Mouse (Mus musculus): ENCODE results near the gene Tas2r143. TPM values are rescaled to one million over a fixed set of nuclear protein-coding genes. Genes with fewer than 3 reads are reported as not detected.
A peak's percentile ranks its signal among the peaks of the same experiment; 100 is the strongest.

Tas2r143 gene
- polyA plus RNA-seq, 1 experiment from 2014 or later, result not detected

DNA sequence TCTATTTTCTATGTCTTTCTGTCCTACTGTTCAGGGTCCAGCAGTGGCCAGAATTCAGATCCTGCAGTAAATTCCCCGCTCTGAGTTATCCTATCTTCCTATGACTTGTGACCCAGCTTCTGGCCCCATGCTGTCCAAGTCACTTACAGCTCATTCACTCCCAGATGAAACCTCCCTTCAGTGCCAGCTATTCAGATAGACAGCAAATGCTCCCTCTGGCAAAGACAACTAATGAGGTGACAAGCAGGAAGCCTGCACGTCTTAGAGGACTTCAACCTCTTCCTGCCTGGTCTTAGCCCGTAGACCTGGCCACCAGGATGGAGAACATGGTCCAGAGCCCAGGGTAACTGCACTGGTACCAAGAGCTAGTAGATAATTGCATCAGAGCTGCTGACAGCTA, 37.1 kb upstream of the Tas2r143 start:
- WGBS, result 43% methylated on average over 3 of the region's 3 CpGs
- no peaks in the 10 kb centered on the region for H3K4me1 ChIP-seq (ENCODE audit: control insufficient read depth, insufficient read depth, low read length)
- no peak overlapping the region for H3K27ac ChIP-seq (ENCODE audit: low read depth, low read length)
- H3K36me3 ChIP-seq (ENCODE audit: control insufficient read depth, insufficient read depth, low read length), result peaks cover 33% of the 10 kb centered on the region
- no peak overlapping the region for H3K4me2 ChIP-seq (replicated peaks; ENCODE audit: low read depth, low read length)
- H3K9ac ChIP-seq (ENCODE audit: low read depth, low read length), result no peak overlapping the region
- no peaks in the 10 kb centered on the region for H3K27me3 ChIP-seq (ENCODE audit: control insufficient read depth, insufficient read depth, low read length)
- no peak for ATAC-seq (ENCODE audit: low FRiP score, low TSS enrichment)
- no peak overlapping the region for H3K4me3 ChIP-seq (ENCODE audit: low read length)
- H3K9me3 ChIP-seq (ENCODE audit: control insufficient read depth, low read length), result no peaks in the 10 kb centered on the region

GRCm38 (mm10) chr6:42364066-42364465, 36.0 kb upstream of the Tas2r143 start:
- Histone ChIP-seq H3K9ac (ENCODE audit: low read depth, low read length) (no peak overlapping the region), H3K4me2 (replicated peaks; ENCODE audit: low read depth, low read length) (no peak overlapping the region), H3K9me3 (ENCODE audit: control insufficient read depth, low read length) (no peaks in the 10 kb centered on the region), H3K27me3 (ENCODE audit: control insufficient read depth, insufficient read depth, low read length) (no peaks in the 10 kb centered on the region), H3K4me1 (ENCODE audit: control insufficient read depth, insufficient read depth, low read length) (no peaks in the 10 kb centered on the region), H3K36me3 (ENCODE audit: control insufficient read depth, insufficient read depth, low read length) (peaks cover 23% of the 10 kb centered on the region), H3K4me3 (ENCODE audit: low read length) (no peak overlapping the region), H3K27ac (ENCODE audit: low read depth, low read length) (no peak overlapping the region)
- ATAC-seq (ENCODE audit: low FRiP score, low TSS enrichment), result no peak
- WGBS, result 91% methylated on average over 4 of the region's 4 CpGs

- Histone ChIP-seq H3K9me3 (ENCODE audit: control insufficient read depth, low read length) (no peaks in the 10 kb centered on the region), H3K27me3 (ENCODE audit: control insufficient read depth, insufficient read depth, low read length) (no peaks in the 10 kb centered on the region), H3K4me3 (ENCODE audit: low read length) (no peak overlapping the region), H3K4me1 (ENCODE audit: control insufficient read depth, insufficient read depth, low read length) (no peaks in the 10 kb centered on the region), H3K9ac (ENCODE audit: low read depth, low read length) (no peak overlapping the region), H3K27ac (ENCODE audit: low read depth, low read length) (no peak overlapping the region), H3K4me2 (replicated peaks; ENCODE audit: low read depth, low read length) (no peak overlapping the region), H3K36me3 (ENCODE audit: control insufficient read depth, insufficient read depth, low read length) (peaks cover 17% of the 10 kb centered on the region)
- no peak for ATAC-seq (ENCODE audit: low FRiP score, low TSS enrichment)
- WGBS, result 83% methylated on average over 15 of the region's 15 CpGs
Measured at GRCm38 (mm10) chr6:42364607-42365006, 35.4 kb upstream of the Tas2r143 start.

GRCm38 (mm10) chr6:42365215-42365614, 34.8 kb upstream of the Tas2r143 start:
- no peaks in the 10 kb centered on the region for H3K9me3 ChIP-seq (ENCODE audit: control insufficient read depth, low read length)
- no peaks in the 10 kb centered on the region for H3K27me3 ChIP-seq (ENCODE audit: control insufficient read depth, insufficient read depth, low read length)
- no peak for ATAC-seq (ENCODE audit: low FRiP score, low TSS enrichment)
- H3K4me2 ChIP-seq (replicated peaks; ENCODE audit: low read depth, low read length), result no peak overlapping the region
- H3K4me3 ChIP-seq (ENCODE audit: low read length), result no peak overlapping the region
- no peaks in the 10 kb centered on the region for H3K4me1 ChIP-seq (ENCODE audit: control insufficient read depth, insufficient read depth, low read length)
- H3K36me3 ChIP-seq (ENCODE audit: control insufficient read depth, insufficient read depth, low read length), result peaks cover 11% of the 10 kb centered on the region; the same call in 1 of the 2 replicates
- no peak overlapping the region for H3K27ac ChIP-seq (ENCODE audit: low read depth, low read length)
- H3K9ac ChIP-seq (ENCODE audit: low read depth, low read length), result no peak overlapping the region
- WGBS, result 91% methylated on average over 6 of the region's 6 CpGs

DNA sequence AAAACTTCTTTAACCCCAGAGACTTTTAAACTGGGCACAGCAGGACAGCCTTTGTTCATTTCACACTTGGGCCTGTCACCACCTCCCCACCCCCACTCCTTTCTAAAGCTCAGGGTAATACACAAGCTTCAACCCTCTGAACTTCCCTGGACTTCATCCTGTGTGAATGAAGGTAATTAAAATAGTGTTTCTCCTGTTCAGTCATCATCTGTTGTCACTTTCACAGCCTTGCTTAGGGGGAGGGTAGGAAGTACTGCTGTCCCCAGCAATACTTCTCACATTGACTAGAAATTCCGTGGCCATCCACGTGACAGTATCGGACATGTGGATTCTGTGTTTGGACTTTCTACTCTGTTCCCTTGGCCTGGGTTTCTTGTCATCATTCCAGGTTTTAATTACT, 30.2 kb upstream of the Tas2r143 start:
- H3K36me3 ChIP-seq (ENCODE audit: control insufficient read depth, insufficient read depth, low read length), result no peaks in the 10 kb centered on the region
- no peaks in the 10 kb centered on the region for H3K9me3 ChIP-seq (ENCODE audit: control insufficient read depth, low read length)
- H3K4me3 ChIP-seq (ENCODE audit: low read length), result no peak overlapping the region
- 22% methylated on average over 3 of the region's 3 CpGs for WGBS
- ATAC-seq (ENCODE audit: low FRiP score, low TSS enrichment), result no peak
- no peaks in the 10 kb centered on the region for H3K27me3 ChIP-seq (ENCODE audit: control insufficient read depth, insufficient read depth, low read length)
- no peak overlapping the region for H3K9ac ChIP-seq (ENCODE audit: low read depth, low read length)
- no peak overlapping the region for H3K4me2 ChIP-seq (replicated peaks; ENCODE audit: low read depth, low read length)
- peaks cover 14% of the 10 kb centered on the region for H3K4me1 ChIP-seq (ENCODE audit: control insufficient read depth, insufficient read depth, low read length)
- H3K27ac ChIP-seq (ENCODE audit: low read depth, low read length), result no peak overlapping the region

GRCm38 (mm10) chr6:42370630-42371363, 29.2 kb upstream of the Tas2r143 start:
- no peak for ATAC-seq (ENCODE audit: low FRiP score, low TSS enrichment)
- no peak overlapping the region for H3K27ac ChIP-seq (ENCODE audit: low read depth, low read length)
- H3K27me3 ChIP-seq (ENCODE audit: control insufficient read depth, insufficient read depth, low read length), result no peaks in the 10 kb centered on the region
- no peaks in the 10 kb centered on the region for H3K36me3 ChIP-seq (ENCODE audit: control insufficient read depth, insufficient read depth, low read length)
- WGBS, result 36% methylated on average over 4 of the region's 4 CpGs
- peaks cover 14% of the 10 kb centered on the region for H3K4me1 ChIP-seq (ENCODE audit: control insufficient read depth, insufficient read depth, low read length)
- H3K9me3 ChIP-seq (ENCODE audit: control insufficient read depth, low read length), result no peaks in the 10 kb centered on the region
- H3K4me3 ChIP-seq (ENCODE audit: low read length), result no peak overlapping the region
- H3K4me2 ChIP-seq (replicated peaks; ENCODE audit: low read depth, low read length), result no peak overlapping the region
- H3K9ac ChIP-seq (ENCODE audit: low read depth, low read length), result no peak overlapping the region

- ATAC-seq (ENCODE audit: low FRiP score, low TSS enrichment), result no peak
- H3K9ac ChIP-seq (ENCODE audit: low read depth, low read length), result no peak overlapping the region
- H3K4me1 ChIP-seq (ENCODE audit: control insufficient read depth, insufficient read depth, low read length), result peaks cover 24% of the 10 kb centered on the region
- no peaks in the 10 kb centered on the region for H3K36me3 ChIP-seq (ENCODE audit: control insufficient read depth, insufficient read depth, low read length)
- peak overlapping the region; percentile 91 for H3K4me2 ChIP-seq (replicated peaks; ENCODE audit: low read depth, low read length)
- no peak overlapping the region for H3K27ac ChIP-seq (ENCODE audit: low read depth, low read length)
- no peaks in the 10 kb centered on the region for H3K9me3 ChIP-seq (ENCODE audit: control insufficient read depth, low read length)
- H3K27me3 ChIP-seq (ENCODE audit: control insufficient read depth, insufficient read depth, low read length), result no peaks in the 10 kb centered on the region
- 6% methylated on average over 3 of the region's 3 CpGs for WGBS
- peak overlapping the region; percentile 57; the same call in 1 of the 2 replicates for H3K4me3 ChIP-seq (ENCODE audit: low read length)
Measured at GRCm38 (mm10) chr6:42372001-42372400, 28.0 kb upstream of the Tas2r143 start.

DNA sequence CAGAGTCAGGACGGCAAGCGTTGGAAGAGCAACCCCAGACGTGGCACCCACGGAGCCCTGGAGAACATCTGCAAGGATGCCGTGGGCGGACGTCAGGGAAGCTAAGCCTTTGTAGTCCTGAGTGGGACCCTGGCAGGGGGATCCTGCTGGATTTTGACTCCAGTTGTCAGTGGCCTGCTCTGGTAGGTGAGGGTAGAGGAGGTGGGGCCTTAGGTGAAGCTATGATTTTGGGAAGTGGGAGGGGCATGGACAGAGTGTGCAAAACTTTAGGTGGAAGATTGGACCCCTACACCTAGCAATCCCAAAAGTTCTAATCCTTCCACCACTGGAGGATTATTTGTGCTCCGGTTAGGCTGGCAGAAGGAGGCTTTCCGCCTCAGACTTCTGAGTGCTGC, 27.6 kb upstream of the Tas2r143 start:
- 14% methylated on average over 9 of the region's 9 CpGs for WGBS
- Histone ChIP-seq H3K9me3 (ENCODE audit: control insufficient read depth, low read length) (no peaks in the 10 kb centered on the region), H3K4me2 (replicated peaks; ENCODE audit: low read depth, low read length) (peak overlapping the region; percentile 91), H3K9ac (ENCODE audit: low read depth, low read length) (peak overlapping the region; percentile 57), H3K27ac (ENCODE audit: low read depth, low read length) (no peak overlapping the region), H3K4me1 (ENCODE audit: control insufficient read depth, insufficient read depth, low read length) (peaks cover 24% of the 10 kb centered on the region), H3K36me3 (ENCODE audit: control insufficient read depth, insufficient read depth, low read length) (no peaks in the 10 kb centered on the region), H3K27me3 (ENCODE audit: control insufficient read depth, insufficient read depth, low read length) (no peaks in the 10 kb centered on the region), H3K4me3 (ENCODE audit: low read length) (peak overlapping the region; percentile 57)
- ATAC-seq (ENCODE audit: low FRiP score, low TSS enrichment), result peak; percentile 33

GRCm38 (mm10) chr6:42372816-42373547, 27.1 kb upstream of the Tas2r143 start, which contains the start of gene Epha1:
Gene Epha1, minus strand, starts transcription at chr6:42373268.
- no peak within 1 kb of the TSS for H3K27ac ChIP-seq (ENCODE audit: low read depth, low read length)

More at GRCm38 (mm10) chr6:42372816-42373547, 27.1 kb upstream of the Tas2r143 start, which contains the start of gene Epha1:
- Histone ChIP-seq H3K4me3 (ENCODE audit: low read length) (peak within 1 kb of the TSS; percentile 57), H3K4me2 (replicated peaks; ENCODE audit: low read depth, low read length) (peak within 1 kb of the TSS; percentile 91), H3K36me3 (ENCODE audit: control insufficient read depth, insufficient read depth, low read length) (no peaks in the 10 kb centered on the region), H3K9ac (ENCODE audit: low read depth, low read length) (peak within 1 kb of the TSS; percentile 57), H3K9me3 (ENCODE audit: control insufficient read depth, low read length) (no peaks in the 10 kb centered on the region), H3K27me3 (ENCODE audit: control insufficient read depth, insufficient read depth, low read length) (no peaks in the 10 kb centered on the region), H3K4me1 (ENCODE audit: control insufficient read depth, insufficient read depth, low read length) (peaks cover 24% of the 10 kb centered on the region)
- peak; percentile 85 for ATAC-seq (ENCODE audit: low FRiP score, low TSS enrichment)
- WGBS, result under 1% methylated on average over 26 of the region's 36 CpGs

Measured in kidney, embryonic 14.5 days (tissue).